Mouse (Mus musculus) gastrocnemius, adult 2 months (tissue): ENCODE measurements at regions not wholly inside any gene's neighbourhood (a gene's known extent, or its start where the extent isn't known, plus 50 kb on each side); places are given as distances from the start of the nearest gene placed in this dataset.

Source experiments
- DNase-seq: peaks from one replicate; pipeline ENCODE4 v3.0.0; 2022
- H3K27ac ChIP-seq: fragments of 200-600 bp; 2 replicates; pipeline ENCODE4 v1.8.1; 2022; ENCODE audit warnings: mild to moderate bottlenecking
- H3K4me3 ChIP-seq: fragments of 200-600 bp; 2 replicates; pipeline ENCODE4 v1.8.1; 2022; ENCODE audit warnings: mild to moderate bottlenecking, moderate library complexity
- CTCF ChIP-seq: fragments of 200-600 bp; IDR thresholded peaks from 2 replicates; pipeline ENCODE4 v1.8.1; 2022; ENCODE audit warnings: antibody characterized with exemption, mild to moderate bottlenecking, moderate library complexity
- intact Hi-C: fragments of 180-260 bp; cut with DNase I; formaldehyde crosslinking; loops from one replicate; pipeline ENCODE4 v1.15.1; 2025

GRCm38 (mm10) chr3:21808539-21808938 is 267.9 kb upstream of the Tbl1xr1 start:
- intact Hi-C loops = no loop called here
- no peak for DNase-seq
- TF ChIP-seq CTCF = no peak
- Histone ChIP-seq H3K27ac (no peak overlapping the region), H3K4me3 (no peak overlapping the region)

DNA sequence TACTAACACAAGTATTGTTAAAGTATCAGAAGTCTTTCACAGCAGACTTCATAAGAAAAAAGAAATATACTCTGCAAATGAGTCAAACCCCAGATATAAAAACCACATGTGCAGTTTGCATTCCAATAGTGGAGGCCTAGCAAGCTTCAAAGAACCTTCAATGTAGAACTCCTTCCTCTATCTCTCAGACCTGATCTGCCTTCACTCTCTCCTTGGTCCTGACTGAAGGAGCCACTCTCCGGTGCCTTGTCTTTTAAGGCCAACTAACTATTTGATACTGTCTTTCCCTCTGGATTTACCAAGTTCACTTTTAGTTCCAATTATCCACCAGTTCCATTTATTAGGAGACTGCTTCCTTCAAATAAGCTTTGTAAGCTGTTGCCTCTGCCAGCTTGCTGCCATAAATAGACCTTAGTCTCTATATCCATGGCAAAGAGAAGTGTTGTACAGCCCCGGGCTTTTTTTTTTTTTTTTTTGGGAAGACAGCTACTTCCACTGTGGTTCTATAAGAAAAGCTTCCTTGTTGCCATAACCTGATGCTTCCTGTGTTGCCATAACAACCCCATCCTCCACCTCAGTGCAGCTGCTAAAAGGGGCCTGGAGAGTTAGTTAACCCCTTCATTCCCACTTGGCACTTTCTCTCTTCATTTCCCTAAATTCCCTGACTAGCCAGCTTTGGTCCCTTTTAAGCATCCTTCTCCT is 266.5 kb upstream of the Tbl1xr1 start:
- Histone ChIP-seq H3K27ac (no peak overlapping the region), H3K4me3 (no peak overlapping the region)
- intact Hi-C loops = no loop called here
- no peak for TF ChIP-seq CTCF
- no peak for DNase-seq

- Histone ChIP-seq H3K27ac (no peak overlapping the region), H3K4me3 (no peak overlapping the region)
- TF ChIP-seq CTCF = no peak
- no peak for DNase-seq
- intact Hi-C loops = no loop called here
These were observed 263.1 kb upstream of the Tbl1xr1 start for GRCm38 (mm10) chr3:21813401-21813800.

- no peak overlapping the region for H3K27ac ChIP-seq
- intact Hi-C loops = no loop called here
- peak; percentile 56 for DNase-seq
- TF ChIP-seq CTCF = no peak
- no peak overlapping the region for H3K4me3 ChIP-seq
These were observed 259.2 kb upstream of the Tbl1xr1 start for GRCm38 (mm10) chr3:21816968-21817858.

DNA sequence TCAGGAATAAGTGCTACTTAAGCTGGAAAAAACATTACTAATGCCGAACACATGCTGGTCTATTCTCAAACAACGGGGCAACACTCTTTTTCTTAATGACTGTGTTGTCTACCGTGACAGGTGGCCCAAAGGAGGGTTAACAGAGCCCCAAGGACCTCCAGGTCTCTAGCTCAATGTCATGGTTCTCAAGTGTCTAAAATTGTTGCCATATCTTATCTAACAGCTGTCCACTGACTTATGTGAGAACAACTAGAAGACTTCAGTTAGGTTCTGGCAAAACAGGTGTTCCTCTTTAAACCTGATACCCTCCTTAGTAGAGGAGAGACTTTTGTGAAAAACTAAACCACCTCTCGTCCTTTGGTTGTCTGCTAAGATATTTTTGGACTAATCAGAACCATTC is 257.4 kb upstream of the Tbl1xr1 start:
- intact Hi-C loops = no loop called here
- no peak for DNase-seq
- Histone ChIP-seq H3K4me3 (no peak overlapping the region), H3K27ac (no peak overlapping the region)
- TF ChIP-seq CTCF = no peak

- no peak for DNase-seq
- no peak overlapping the region for H3K27ac ChIP-seq
- no peak overlapping the region for H3K4me3 ChIP-seq
- no peak for TF ChIP-seq CTCF
- intact Hi-C loops = no loop called here
These were observed 256.3 kb upstream of the Tbl1xr1 start for GRCm38 (mm10) chr3:21820051-21820598.

- H3K4me3 ChIP-seq = no peak overlapping the region
- no peak overlapping the region for H3K27ac ChIP-seq
- DNase-seq = no peak
- intact Hi-C loops = no loop called here
- no peak for TF ChIP-seq CTCF
These were observed 253.8 kb upstream of the Tbl1xr1 start for GRCm38 (mm10) chr3:21822675-21823074.

- DNase-seq = no peak
- intact Hi-C loops = no loop called here
- H3K27ac ChIP-seq = no peak overlapping the region
These were observed 253.1 kb upstream of the Tbl1xr1 start for GRCm38 (mm10) chr3:21823331-21823730.

GRCm38 (mm10) chr3:21824101-21824880 is 252.2 kb upstream of the Tbl1xr1 start:
- TF ChIP-seq CTCF = no peak
- no peak for DNase-seq
- H3K4me3 ChIP-seq = no peak overlapping the region
- intact Hi-C loops = no loop called here
- H3K27ac ChIP-seq = no peak overlapping the region

More at GRCm38 (mm10) chr3:21823331-21823730, 253.1 kb upstream of the Tbl1xr1 start:
- no peak for TF ChIP-seq CTCF
- no peak overlapping the region for H3K4me3 ChIP-seq

DNA sequence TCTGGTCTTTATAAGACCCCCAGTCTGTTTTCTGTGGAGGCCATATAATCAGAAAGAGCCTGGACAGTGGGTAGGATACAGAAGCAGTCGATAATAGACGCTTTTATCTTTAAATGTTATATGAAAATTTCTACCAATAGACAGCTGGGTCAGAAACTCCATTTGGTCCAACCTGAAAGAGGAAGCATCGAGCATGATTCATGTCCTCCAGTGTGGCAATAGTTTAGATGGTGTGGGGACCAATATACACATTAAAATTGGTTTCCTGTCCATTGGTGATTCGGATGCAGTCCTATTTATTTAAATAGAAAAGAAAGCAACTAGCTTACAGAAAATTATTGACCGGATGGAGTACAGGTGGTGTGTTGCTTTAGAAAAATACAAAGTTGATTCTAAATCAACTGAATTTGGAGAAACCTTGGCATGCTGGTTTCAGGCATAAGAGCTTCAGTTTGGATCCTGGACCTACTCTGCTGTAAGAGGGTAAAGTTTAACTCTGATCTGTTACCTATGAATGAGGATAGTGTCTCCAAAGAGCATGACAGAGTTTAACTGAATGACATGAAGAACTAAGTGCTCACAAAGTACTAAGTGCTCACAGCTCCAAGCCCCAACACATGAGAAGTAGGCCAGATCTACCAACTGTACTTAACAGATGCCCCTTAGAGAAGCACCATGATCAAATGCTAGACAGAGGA is 251.4 kb upstream of the Tbl1xr1 start:
- Histone ChIP-seq H3K4me3 (no peak overlapping the region), H3K27ac (no peak overlapping the region)
- TF ChIP-seq CTCF = no peak
- intact Hi-C loops = no loop called here
- DNase-seq = no peak

DNA sequence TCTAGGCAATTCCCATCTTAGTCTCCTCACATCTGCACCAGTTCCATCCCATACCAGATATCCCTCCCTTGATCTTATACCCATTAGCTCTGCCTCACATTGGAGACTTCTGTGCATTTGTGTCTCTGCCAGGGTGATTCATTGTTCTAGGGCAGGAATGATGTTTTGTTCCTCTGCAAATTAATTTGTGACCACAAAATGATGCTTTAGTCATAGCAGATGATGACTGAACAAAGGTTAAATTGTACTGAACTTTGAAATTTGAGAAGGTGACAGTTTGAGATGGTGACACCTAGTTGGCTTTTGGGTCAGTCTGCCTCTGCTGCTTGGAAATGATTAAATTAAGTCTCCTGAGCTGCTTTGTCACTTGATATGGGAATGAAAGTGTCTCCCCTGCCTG is 248.8 kb upstream of the Tbl1xr1 start:
- H3K4me3 ChIP-seq = no peak overlapping the region
- DNase-seq = no peak
- TF ChIP-seq CTCF = no peak
- intact Hi-C loops = no loop called here
- no peak overlapping the region for H3K27ac ChIP-seq

DNA sequence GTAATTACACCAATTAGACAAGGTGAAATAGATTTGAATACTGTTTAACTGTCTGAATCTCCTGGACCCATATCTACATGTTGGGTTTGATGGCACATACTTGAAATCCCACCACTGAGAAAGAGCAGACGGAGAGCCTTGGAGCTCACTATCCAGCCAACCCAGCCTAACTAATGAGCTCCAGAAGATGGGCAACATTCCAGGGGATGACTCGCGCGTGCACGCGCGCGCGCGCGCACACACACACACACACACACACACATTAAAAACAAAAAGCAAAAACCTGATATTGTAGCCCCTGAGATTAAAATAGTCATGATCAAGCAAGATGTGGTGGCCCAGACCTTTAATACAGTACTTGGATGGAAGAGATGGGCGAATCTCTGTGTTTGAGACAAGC is 243.3 kb upstream of the Tbl1xr1 start:
- TF ChIP-seq CTCF = no peak
- Histone ChIP-seq H3K27ac (no peak overlapping the region), H3K4me3 (no peak overlapping the region)
- intact Hi-C loops = no loop called here
- no peak for DNase-seq
